Mouse (Mus musculus): ENCODE data around the gene Ret.

GRCm38 (mm10) chr6:118137148-118137547 lies 60.4 kb downstream of the Ret start:
- TF ChIP-seq CTCF (IDR thresholded peaks at IDR 0.05; ENCODE audit: borderline replicate concordance, extremely low read depth, insufficient read depth, insufficient read length) (no peak), POLR2A (IDR thresholded peaks at IDR 0.05; ENCODE audit: borderline replicate concordance, extremely low read depth, insufficient read depth, insufficient read length, poor library complexity, severe bottlenecking) (no peak)
